Mouse (Mus musculus) embryonic fibroblast, embryonic 13.5 days (primary cell): ENCODE measurements around the gene Tgif2. TPM values are rescaled to one million over a fixed set of nuclear protein-coding genes. Genes with fewer than 3 reads are reported as not detected.
"Not testable (repeated sequence)": the region's sequence is repeated elsewhere in the genome, so short reads cannot be mapped to it uniquely, and the experiment has no call there.

Experiments used
- H3K27ac ChIP-seq: 2 replicates; pipeline ENCODE4 v1.5.1; 2012; ENCODE audit warnings: low read length, control low read depth, inconsistent platforms; ENCODE audit not compliant: insufficient read depth
- H3K4me1 ChIP-seq: 2 replicates; pipeline ENCODE4 v1.6.1; 2011; ENCODE audit warnings: low read length; ENCODE audit not compliant: control insufficient read depth, insufficient read depth
- H3K4me3 ChIP-seq: 2 replicates; pipeline ENCODE4 v1.5.1; 2011; ENCODE audit warnings: mild to moderate bottlenecking, control low read depth, low read length; ENCODE audit not compliant: insufficient read depth
- CTCF ChIP-seq: IDR thresholded peaks from 2 replicates; pipeline ENCODE4 v1.5.1; 2011; ENCODE audit warnings: mild to moderate bottlenecking, control low read depth, low read length, moderate library complexity, borderline replicate concordance; ENCODE audit not compliant: insufficient read depth
- POLR2A ChIP-seq: IDR thresholded peaks from 2 replicates; pipeline ENCODE4 v1.6.1; 2011; ENCODE audit warnings: low read depth, mild to moderate bottlenecking, control low read depth, low read length, moderate library complexity
- polyA plus RNA-seq: library from polyadenylated mRNA; stranded (reverse); fragments of >200 nt; gene quantifications from 2 replicates; pipeline ENCODE4 v1.2.4, GENCODE M21; 2011; ENCODE audit warnings: low read depth; ENCODE audit not compliant: missing spikeins, insufficient read length

The Tgif2 gene
- polyA plus RNA-seq, 1 experiment = 17.0 TPM

DNA sequence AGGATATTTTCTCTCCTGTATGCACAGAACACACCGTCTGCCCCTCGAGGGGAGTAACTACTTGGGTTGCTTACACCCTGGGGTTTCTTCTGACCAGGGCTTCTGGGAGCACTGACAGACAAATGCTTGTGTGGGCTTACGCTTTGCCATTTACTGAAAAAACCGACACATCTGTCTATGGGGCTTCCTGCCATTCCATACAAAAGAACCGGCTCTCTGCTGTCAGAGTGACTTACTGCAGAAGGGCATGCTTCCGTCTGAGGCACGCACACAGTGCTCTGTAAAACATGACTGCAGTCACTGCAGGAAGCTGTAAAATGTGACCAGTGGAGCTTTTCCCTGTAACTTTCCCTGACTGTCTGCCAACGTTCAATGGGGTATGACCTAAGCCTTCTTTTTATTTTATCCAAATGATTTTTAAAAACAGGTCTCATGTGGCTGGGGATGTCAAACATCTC lies 25.4 kb upstream of the Tgif2 start:
- no peak for TF ChIP-seq CTCF
- H3K27ac ChIP-seq = no peak overlapping the region
- H3K4me1 ChIP-seq = no peaks in the 10 kb centered on the region; the same call in 1 of the 2 replicates
- no peak overlapping the region for H3K4me3 ChIP-seq

DNA sequence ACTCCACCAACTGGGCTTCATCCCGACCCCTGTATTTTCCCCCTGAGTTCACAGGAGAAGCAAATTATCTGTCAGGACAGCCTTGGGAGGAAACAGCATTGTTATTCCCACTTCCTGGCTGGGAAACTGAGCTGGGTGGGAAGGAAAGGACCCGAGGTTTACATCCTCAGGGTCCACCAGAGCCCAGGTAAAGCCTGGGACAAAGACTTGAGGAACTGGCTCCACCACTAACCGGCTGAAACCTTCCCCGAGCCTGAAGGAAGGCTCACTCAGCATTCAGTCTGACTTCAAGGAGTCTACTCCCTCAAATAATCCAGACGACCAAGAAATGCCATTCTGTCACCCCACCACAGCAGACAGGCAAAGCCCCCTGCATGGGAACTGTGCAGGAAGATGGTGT lies 24.9 kb upstream of the Tgif2 start:
- TF ChIP-seq CTCF (no peak), POLR2A (no peak)
- H3K4me3 ChIP-seq = no peak overlapping the region
- no peaks in the 10 kb centered on the region; the same call in 1 of the 2 replicates for H3K4me1 ChIP-seq
- no peak overlapping the region for H3K27ac ChIP-seq

DNA sequence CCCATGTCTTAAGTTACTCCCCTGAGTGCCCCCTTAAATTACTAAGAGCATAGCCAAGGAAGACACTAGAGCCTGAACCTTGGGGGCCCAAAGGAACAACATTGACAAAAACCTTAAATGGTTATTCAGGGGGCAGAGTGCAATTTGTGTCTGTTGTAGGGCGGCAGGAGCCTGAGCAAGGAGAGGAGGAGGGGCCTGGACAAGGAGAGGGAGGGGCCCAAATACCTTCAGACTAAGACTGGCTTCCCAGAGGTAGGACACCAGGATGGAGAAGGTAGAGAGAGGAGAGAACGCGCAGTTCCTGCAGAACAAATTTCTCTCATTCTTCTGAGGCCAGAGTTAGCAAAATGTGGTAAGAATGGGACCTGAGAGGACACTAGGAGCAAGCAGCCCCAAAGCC lies 24.4 kb upstream of the Tgif2 start:
- Histone ChIP-seq H3K4me3 (no peak overlapping the region), H3K27ac (no peak overlapping the region), H3K4me1 (no peaks in the 10 kb centered on the region; the same call in 1 of the 2 replicates)
- TF ChIP-seq POLR2A (no peak), CTCF (no peak)

DNA sequence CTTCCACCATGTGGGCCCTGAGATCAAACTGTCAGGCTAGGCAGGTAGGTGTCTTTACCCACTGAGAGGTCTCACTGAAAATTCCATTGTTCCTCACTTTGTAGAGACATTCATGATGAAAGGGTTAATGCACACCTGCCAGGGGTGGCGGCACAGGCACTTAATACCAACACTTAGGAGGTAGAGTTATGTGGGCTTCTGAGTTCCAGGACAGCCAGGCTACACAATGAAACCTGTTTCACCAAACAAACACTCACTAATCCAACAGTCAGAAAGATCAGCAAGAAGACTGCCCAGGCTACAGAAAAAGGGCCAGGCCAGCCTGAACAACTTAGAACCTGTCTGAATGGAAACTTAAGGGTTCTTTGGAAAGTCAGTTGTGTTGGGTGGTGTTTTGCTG lies 23.7 kb upstream of the Tgif2 start:
- H3K4me1 ChIP-seq = no peaks in the 10 kb centered on the region; the same call in 1 of the 2 replicates
- no peak overlapping the region for H3K4me3 ChIP-seq
- no peak for TF ChIP-seq CTCF
- TF ChIP-seq POLR2A = no peak
- no peak overlapping the region for H3K27ac ChIP-seq

DNA sequence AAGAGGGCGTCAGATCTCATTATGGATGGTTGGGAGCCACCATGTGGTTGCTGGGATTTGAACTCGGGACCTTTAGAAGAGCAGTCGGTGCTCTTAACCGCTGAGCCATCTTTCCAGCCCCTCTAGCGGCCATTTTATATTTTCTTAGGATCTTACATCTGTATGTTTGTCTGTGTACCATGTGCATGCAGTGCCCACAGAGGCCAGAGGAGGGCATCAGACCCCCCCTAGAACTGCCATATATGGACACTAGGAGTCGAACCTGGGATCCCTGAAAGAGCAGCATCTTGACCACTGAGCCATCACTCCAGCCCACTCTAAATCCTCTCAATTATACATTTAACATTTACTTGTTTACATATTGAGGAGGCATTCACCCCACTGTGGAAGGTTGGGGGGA lies 14.7 kb upstream of the Tgif2 start:
- not testable (repeated sequence) for H3K4me3 ChIP-seq, H3K4me1 ChIP-seq, H3K27ac ChIP-seq

DNA sequence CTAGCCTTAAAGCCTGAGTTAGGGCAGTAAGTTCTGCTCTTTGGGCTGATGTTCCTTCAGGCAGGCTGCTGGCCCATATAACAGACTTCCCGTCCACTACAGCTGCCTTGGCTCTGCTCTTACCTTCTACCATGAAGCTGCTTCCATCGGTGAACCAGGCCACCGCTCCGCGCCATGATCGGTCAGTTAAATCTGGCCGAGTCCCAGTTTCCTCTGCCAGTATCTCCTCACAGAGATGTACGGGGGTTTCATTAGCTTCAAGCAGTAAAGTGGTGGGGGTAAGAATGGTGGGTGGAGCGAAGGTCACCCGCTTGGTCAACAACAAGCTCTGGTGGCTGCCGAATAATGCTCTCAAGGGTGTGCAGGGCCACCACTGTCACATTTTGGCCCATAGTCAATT lies 5.5 kb upstream of the Tgif2 start:
- TF ChIP-seq POLR2A (no peak), CTCF (no peak)
- H3K4me3 ChIP-seq = no peak overlapping the region
- H3K27ac ChIP-seq = no peak overlapping the region
- no peaks in the 10 kb centered on the region for H3K4me1 ChIP-seq

DNA sequence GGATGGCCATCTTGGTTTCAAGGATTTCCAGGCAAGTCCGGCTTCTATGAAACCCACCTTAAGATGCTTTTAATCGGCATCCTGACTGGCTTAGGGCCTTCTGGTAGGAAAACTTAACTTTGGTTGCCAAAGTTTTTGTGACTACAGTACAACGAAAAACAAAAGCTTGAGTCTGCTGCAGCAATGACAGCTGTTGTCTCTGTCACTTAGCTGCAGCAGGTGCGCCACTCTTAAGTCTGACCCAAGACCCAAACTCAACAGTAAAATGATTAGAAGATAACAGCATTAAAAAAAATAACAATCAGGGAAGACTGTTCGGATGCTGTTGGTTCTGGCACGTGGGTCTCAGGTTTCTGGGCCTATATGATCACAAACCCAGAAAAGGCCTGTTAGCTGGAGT lies 968 bp upstream of the Tgif2 start:
- peak overlapping the region; percentile 72 for H3K4me3 ChIP-seq
- peaks cover 12% of the 10 kb centered on the region for H3K4me1 ChIP-seq
- H3K27ac ChIP-seq = no peak overlapping the region
- TF ChIP-seq POLR2A (no peak), CTCF (no peak)

DNA sequence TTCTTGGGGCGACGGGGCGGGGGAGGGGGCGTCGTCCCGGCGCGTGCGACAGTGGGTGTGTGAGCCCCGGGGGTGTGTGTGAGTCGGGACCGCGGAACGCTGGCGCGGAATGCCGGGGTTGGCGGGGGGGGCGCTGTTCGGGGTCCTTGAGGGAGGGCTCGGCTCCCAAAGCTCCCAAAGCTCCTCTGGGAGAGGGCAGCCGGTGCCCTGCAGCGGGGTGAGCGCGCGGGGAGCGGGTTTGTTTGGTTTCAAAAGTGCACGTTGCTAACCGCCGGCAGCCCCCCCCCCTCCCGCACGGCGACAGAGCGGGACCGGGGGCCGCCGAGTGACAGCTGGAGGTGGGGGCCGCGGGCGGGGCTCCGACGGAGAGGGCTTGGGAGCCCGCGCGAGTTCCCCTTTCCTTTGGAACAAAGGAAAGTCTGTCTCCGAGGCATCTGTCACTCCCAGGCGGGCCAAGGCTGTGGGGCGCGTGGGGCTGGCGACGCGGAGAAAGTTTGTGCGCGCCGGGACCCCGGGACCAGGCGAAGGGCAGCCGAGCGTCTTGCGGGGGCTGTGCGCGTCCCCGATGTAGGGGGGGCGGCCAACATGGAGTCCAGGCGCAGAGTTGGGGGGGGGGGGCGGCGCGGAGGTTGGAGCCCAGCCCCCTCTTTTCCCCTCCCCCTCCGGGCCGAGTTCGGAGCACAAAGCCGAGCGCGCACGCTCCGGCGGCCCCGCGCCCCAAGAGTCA lies 657 bp downstream of the Tgif2 start:
- Histone ChIP-seq H3K4me3 (peak overlapping the region; percentile 72), H3K4me1 (peaks cover 12% of the 10 kb centered on the region), H3K27ac (no peak overlapping the region)
- TF ChIP-seq POLR2A (no peak), CTCF (no peak)

DNA sequence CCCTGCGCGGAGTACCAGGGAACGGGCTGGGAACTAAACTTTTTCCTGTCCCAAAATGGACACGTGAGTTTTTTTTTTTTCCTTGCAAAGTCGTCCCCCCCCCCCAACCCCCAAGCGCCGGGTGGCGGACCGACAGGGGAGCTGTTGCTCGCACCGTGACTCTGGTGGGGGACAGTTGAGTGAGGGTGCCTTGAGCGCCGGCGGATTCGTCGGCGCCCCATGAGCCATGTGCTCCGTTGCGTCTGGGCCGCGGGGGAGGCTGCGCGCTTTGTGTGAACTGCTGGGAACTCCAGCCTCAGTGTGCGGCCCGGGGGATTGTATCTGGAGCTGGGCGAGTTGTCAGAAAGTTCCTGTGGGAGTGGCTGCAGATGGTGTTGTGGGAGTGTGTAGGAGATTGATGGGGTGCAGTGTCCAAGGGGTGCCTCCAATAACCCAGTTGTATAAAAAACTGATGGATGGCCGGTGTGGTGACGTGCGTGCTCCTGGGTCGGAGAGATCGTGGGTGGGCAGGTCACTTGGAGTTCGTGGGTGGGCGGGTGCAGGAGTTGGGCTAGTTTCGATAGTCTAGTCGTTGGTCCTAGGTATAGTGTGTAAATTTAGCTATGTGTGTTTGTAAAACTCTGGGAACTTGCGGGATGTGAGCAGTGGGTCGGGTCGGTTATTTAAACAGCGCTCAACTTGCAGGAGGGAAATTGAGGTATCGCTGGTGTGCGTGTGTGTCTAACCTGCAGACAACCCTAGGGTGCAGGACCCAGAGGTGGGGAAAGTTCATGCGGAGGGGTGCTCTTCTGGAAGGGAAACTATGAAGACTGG lies 1.4 kb downstream of the Tgif2 start:
- Histone ChIP-seq H3K27ac (peak overlapping the region; percentile 38; the same call in 1 of the 2 replicates), H3K4me1 (peaks cover 12% of the 10 kb centered on the region), H3K4me3 (peak overlapping the region; percentile 72)
- no peak for TF ChIP-seq CTCF
- 0 out of 2 replicates have a peak, but pooled peaks have one; percentile 47 for TF ChIP-seq POLR2A
